Mouse (Mus musculus) hindbrain, postnatal 0 days (tissue): ENCODE measurements at regions not wholly inside any gene's neighbourhood (a gene's known extent, or its start where the extent isn't known, plus 50 kb on each side); places are given as distances from the start of the nearest gene placed in this dataset.
A peak's percentile ranks its signal among the peaks of the same experiment; 100 is the strongest.

ENCODE experiments used
- ATAC-seq: fragments of 200-750 bp; cut with Nextera tagmentation; 2 replicates; pipeline ENCODE4 v1.8.0; 2017; ENCODE audit warnings: mild to moderate bottlenecking, moderate TSS enrichment, moderate library complexity
- DNase-seq: peaks from one replicate; pipeline ENCODE4 v3.0.0-alpha.2; 2015; ENCODE audit warnings: low spot score
- H3K27ac ChIP-seq: fragments of 300-500 bp; sonication (generic); 2 replicates; pipeline ENCODE4 v1.5.1; 2014; ENCODE audit warnings: mild to moderate bottlenecking
- H3K27me3 ChIP-seq: fragments of 300-500 bp; sonication (generic); 2 replicates; pipeline ENCODE4 v1.6.1; 2014; ENCODE audit warnings: low read length, mixed read lengths; ENCODE audit not compliant: insufficient read depth
- H3K36me3 ChIP-seq: fragments of 300-500 bp; sonication (generic); 2 replicates; pipeline ENCODE4 v1.6.1; 2014; ENCODE audit warnings: low read length, mixed read lengths; ENCODE audit not compliant: insufficient read depth
- H3K4me1 ChIP-seq: fragments of 300-500 bp; sonication (generic); 2 replicates; pipeline ENCODE4 v1.6.1; 2014; ENCODE audit warnings: antibody characterized with exemption, low read length, mixed read lengths; ENCODE audit not compliant: insufficient read depth
- H3K4me2 ChIP-seq: fragments of 300-500 bp; sonication (generic); 2 replicates; pipeline ENCODE4 v1.6.1; 2014; ENCODE audit warnings: low read depth, mild to moderate bottlenecking, low read length, moderate library complexity, mixed read lengths
- H3K4me3 ChIP-seq: fragments of 300-500 bp; sonication (generic); 2 replicates; pipeline ENCODE4 v1.5.1; 2014; ENCODE audit warnings: low read length
- H3K9ac ChIP-seq: fragments of 300-500 bp; sonication (generic); replicated peaks from 2 replicates; pipeline ENCODE4 v1.6.1; 2014; ENCODE audit warnings: mild to moderate bottlenecking, low read length, moderate library complexity, mixed read lengths
- H3K9me3 ChIP-seq: fragments of 300-500 bp; sonication (generic); 2 replicates; pipeline ENCODE4 v1.6.1; 2016; ENCODE audit warnings: low read length, mixed read lengths
- CTCF ChIP-seq: IDR thresholded peaks from 2 replicates; pipeline ENCODE4 v1.5.1; 2016; ENCODE audit warnings: antibody characterized with exemption, control low read depth, low read depth
- WGBS: fragments of 180-500 bp; shearing (Covaris S2); extraction: QIAGEN DNeasy Blood & Tissue Kit; methylation state at CpG from one replicate; pipeline ENCODE4 v1.1.7; 2014; 5-methylcytosine and 5-hydroxymethylcytosine counted together

DNA sequence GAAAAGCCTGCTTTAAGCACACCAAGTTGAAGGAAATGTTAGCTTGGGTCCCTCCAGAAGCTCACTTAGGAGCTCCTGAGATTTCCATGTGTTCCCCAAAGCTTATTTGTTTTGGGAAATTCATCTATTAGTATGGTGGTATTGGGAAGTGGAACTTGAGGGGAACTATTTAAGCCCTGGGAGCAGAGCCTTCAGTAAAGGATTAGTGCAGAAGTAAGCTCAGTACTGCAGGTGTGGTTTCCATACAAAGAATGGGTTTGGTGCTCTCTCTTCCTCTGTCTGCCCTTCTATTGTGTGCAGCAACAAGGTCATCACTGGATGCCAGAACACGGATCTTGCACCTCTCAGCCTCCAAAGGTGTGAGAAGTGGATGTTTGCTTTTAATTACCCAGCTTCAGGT lies 57.2 kb downstream of the Foxa2 start:
- WGBS = 76% methylated on average over 1 of the region's 1 CpGs
- H3K27me3 ChIP-seq = no peaks in the 10 kb centered on the region
- no peak for ATAC-seq

DNA sequence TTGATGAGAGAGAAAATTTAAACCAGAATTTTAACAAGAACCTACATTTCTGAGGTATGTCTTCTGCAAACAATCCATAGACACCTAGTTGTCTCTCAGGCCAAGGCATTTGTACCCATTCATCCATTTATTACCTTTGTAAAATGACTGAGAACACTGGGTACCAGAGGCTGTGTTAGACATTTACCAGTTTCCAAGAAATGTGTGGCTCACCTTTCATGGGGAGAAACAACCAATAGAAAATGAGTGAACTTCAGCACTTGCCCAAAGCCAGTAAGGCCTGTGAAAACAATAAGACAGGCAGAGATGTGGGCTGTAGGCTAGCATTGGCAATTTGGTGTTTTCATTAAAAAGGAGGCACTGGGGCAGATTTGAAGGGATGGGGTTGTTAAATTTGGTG lies 58.2 kb downstream of the Foxa2 start:
- Histone ChIP-seq H3K27me3 (no peaks in the 10 kb centered on the region), H3K36me3 (no peaks in the 10 kb centered on the region), H3K4me2 (no peak overlapping the region), H3K4me1 (no peaks in the 10 kb centered on the region), H3K9ac (no peak overlapping the region), H3K9me3 (no peaks in the 10 kb centered on the region), H3K27ac (no peak overlapping the region), H3K4me3 (no peak overlapping the region)
- ATAC-seq (no peak), DNase-seq (no peak)
- TF ChIP-seq CTCF = no peak

More for the DNA sequence above, 57.2 kb downstream of the Foxa2 start:
- H3K4me1 ChIP-seq = no peaks in the 10 kb centered on the region
- no peak overlapping the region for H3K4me3 ChIP-seq
- DNase-seq = no peak
- no peak overlapping the region for H3K4me2 ChIP-seq
- no peaks in the 10 kb centered on the region for H3K36me3 ChIP-seq
- H3K27ac ChIP-seq = no peak overlapping the region
- TF ChIP-seq CTCF = no peak
- no peak overlapping the region for H3K9ac ChIP-seq
- H3K9me3 ChIP-seq = no peaks in the 10 kb centered on the region

DNA sequence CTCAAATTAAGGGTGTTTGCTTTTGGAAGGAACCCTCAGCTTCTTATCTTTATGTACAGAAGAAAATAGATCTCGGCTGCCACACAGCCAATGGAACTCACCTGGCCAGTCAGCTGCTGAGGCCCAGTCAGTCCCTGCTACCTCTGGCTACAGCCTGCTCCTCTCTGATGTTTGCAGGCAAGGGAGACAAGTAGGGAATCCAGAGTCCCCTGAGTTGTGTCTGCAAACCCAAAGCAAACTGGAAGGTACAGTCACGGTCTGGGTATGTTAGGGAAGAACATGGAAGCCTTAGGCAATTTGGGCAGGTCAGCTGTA lies 61.6 kb downstream of the Foxa2 start:
- ATAC-seq = no peak
- no peak overlapping the region for H3K27ac ChIP-seq
- no peaks in the 10 kb centered on the region for H3K9me3 ChIP-seq
- WGBS = 90% methylated on average over 2 of the region's 2 CpGs
- no peak for TF ChIP-seq CTCF
- no peaks in the 10 kb centered on the region for H3K4me1 ChIP-seq
- H3K4me2 ChIP-seq = no peak overlapping the region
- H3K27me3 ChIP-seq = no peaks in the 10 kb centered on the region
- DNase-seq = no peak
- H3K9ac ChIP-seq = no peak overlapping the region
- no peak overlapping the region for H3K4me3 ChIP-seq
- no peaks in the 10 kb centered on the region for H3K36me3 ChIP-seq

DNA sequence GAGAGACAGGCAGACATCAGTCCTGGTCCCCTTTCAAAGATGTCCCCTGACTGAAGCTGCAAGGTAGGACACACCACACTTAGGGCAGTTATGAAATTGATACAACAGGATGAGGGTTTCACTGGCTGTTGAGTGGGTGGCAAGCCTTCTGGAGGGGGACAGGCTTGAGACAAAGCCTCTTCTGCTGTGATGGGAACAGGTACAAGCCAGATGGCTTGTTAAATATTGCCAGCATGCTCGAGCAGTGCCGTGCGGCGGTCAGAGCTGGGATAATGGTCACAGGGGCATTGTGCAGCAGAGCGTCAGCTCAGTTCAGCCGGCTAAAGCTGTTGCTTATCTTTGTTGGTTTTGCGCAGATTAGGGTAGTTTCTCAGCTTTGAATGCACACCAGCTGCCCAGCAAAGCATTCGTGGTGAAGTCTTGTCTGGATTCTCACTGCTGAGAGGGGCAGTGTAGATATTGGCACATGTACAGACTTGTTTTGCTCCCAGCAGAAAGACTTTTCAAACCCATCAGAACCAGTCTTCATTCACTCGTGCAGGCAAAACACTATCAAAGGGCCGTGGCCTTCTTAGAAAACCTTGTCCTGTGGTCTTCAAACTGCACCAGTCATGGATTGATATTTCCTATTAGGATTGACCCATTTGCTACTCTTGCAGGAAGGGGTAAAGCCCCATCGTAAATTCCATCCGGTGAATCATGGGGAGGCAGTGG lies 62.1 kb downstream of the Foxa2 start:
- Histone ChIP-seq H3K36me3 (no peaks in the 10 kb centered on the region), H3K9me3 (no peaks in the 10 kb centered on the region), H3K4me2 (no peak overlapping the region), H3K4me3 (no peak overlapping the region), H3K27ac (no peak overlapping the region), H3K27me3 (no peaks in the 10 kb centered on the region), H3K9ac (no peak overlapping the region), H3K4me1 (no peaks in the 10 kb centered on the region)
- DNase-seq (peak; percentile 54), ATAC-seq (peak; percentile 70)
- 43% methylated on average over 12 of the region's 12 CpGs for WGBS
- TF ChIP-seq CTCF = 0 out of 2 replicates have a peak, but pooled peaks have one; percentile 10

DNA sequence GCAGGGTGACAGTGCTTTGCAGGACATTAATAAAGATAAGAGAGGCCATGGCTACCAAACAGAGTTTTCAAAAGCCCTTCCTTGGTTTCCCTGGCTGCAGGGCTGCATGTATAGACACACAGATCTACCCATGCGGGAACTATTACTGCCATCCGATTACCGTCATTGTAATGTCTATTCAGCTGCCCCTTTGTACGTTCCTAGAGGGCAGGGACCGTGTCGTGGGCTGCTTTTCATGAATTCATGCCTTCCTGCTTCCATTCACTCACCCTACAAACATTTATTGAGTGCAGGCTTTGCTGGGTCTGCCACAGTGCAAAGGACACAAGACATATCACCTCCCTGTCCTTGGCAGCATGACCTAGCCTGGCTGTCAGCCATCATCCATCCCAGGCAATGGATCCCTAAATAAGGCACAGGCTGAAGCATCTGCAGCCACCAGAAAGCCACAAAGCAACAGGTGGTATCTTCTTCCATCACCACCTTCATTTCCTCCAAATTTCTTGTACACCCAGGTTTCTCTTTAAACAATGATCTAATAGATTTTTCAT lies 65.8 kb downstream of the Foxa2 start:
- H3K9ac ChIP-seq = no peak overlapping the region
- 0 out of 2 replicates have a peak, but pooled peaks cover 3% of the 10 kb centered on the region for H3K27me3 ChIP-seq
- 23% methylated on average over 6 of the region's 6 CpGs for WGBS

DNA sequence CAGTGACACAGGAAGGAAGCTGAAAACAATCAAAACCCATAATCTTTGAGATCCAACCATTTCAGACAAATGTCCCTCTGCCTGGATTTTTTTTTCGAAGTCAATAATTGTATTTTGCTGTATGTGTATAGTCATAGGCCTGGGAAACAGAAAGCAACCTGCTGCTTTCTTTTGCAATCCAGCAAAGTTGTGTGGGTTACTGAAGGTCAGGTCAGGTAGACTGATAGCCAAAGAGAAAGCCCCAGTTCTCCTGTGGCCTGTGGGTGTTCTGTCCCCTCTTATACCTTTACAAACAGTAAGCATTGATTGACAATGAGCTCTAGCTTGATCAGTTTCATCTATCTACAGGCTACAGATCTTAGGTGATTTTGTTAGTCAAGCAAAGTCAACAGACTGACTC lies 66.4 kb downstream of the Foxa2 start:
- 0 out of 2 replicates have a peak, but pooled peaks cover 3% of the 10 kb centered on the region for H3K27me3 ChIP-seq
- ATAC-seq (no peak), DNase-seq (no peak)
- no peak for TF ChIP-seq CTCF
- H3K36me3 ChIP-seq = no peaks in the 10 kb centered on the region
- no peak overlapping the region for H3K4me2 ChIP-seq
- no peak overlapping the region for H3K27ac ChIP-seq
- H3K4me1 ChIP-seq = no peaks in the 10 kb centered on the region
- H3K9me3 ChIP-seq = no peaks in the 10 kb centered on the region
- H3K4me3 ChIP-seq = no peak overlapping the region
- no peak overlapping the region for H3K9ac ChIP-seq
- WGBS = 90% methylated on average over 1 of the region's 1 CpGs

More for the DNA sequence above, 65.8 kb downstream of the Foxa2 start:
- Histone ChIP-seq H3K4me2 (no peak overlapping the region), H3K27ac (no peak overlapping the region), H3K4me1 (no peaks in the 10 kb centered on the region), H3K9me3 (no peaks in the 10 kb centered on the region), H3K36me3 (no peaks in the 10 kb centered on the region), H3K4me3 (no peak overlapping the region)
- DNase-seq (no peak), ATAC-seq (no peak)
- TF ChIP-seq CTCF = no peak

DNA sequence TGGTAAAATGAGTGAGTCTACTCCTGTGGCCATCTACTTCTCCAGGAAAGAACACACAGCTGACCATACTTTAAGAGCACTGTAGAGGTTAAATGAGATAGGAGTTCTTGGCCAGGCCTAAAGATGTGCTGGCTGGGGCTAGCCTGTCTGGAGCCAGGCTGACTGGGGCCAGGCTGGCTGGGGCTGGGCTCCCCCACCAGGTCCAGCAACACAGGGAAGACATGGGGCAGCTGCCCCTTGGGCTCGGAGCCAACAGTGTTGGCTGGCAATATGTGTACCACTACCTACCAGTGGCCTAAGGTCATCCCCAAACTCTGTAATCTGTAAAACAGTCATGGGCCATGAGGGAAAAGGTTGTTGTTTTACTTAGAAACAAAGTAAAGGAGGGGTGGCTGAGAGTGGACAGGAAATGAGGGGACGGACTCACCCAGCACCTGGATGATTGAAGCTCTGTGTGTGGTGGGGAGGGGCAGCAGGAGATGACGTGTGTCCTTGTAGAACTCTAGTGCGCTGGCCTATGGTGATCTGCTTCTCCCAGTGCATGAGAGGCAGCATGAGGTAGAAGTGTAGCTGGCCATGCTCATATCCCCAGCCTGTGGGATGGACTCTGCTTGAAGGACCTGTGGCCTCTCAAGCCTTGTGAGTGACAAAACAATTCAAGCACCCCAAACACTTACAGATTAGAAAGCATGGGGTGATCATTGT lies 67.0 kb downstream of the Foxa2 start:
- Histone ChIP-seq H3K4me3 (no peak overlapping the region), H3K27me3 (0 out of 2 replicates have a peak, but pooled peaks cover 3% of the 10 kb centered on the region), H3K9me3 (no peaks in the 10 kb centered on the region), H3K4me2 (no peak overlapping the region), H3K36me3 (no peaks in the 10 kb centered on the region), H3K27ac (no peak overlapping the region), H3K9ac (no peak overlapping the region), H3K4me1 (no peaks in the 10 kb centered on the region)
- WGBS = 81% methylated on average over 4 of the region's 4 CpGs
- DNase-seq (no peak), ATAC-seq (no peak)
- TF ChIP-seq CTCF = no peak
